Mouse (Mus musculus) embryonic facial prominence, embryonic 10.5 days (tissue): Measurements from ENCODE around the gene Ocrl. TPM values are rescaled to one million over a fixed set of nuclear protein-coding genes. Genes with fewer than 3 reads are reported as not detected.
A peak's percentile ranks its signal among the peaks of the same experiment; 100 is the strongest.

Source experiments
- DNase-seq: peaks from one replicate; pipeline ENCODE4 v3.0.0-alpha.2; 2017; ENCODE audit warnings: low spot score
- H3K27ac ChIP-seq: fragments of 300-500 bp; sonication (generic); replicated peaks from 2 replicates; pipeline ENCODE4 v1.5.1; 2016; ENCODE audit warnings: mild to moderate bottlenecking
- H3K27me3 ChIP-seq: fragments of 300-500 bp; sonication (generic); replicated peaks from 2 replicates; pipeline ENCODE4 v1.6.1; 2016; ENCODE audit warnings: low read depth, mild to moderate bottlenecking; ENCODE audit not compliant: poor library complexity, severe bottlenecking
- H3K36me3 ChIP-seq: fragments of 300-500 bp; sonication (generic); replicated peaks from 2 replicates; pipeline ENCODE4 v1.6.1; 2016; ENCODE audit warnings: mild to moderate bottlenecking, moderate library complexity
- H3K4me1 ChIP-seq: fragments of 300-500 bp; sonication (generic); 2 replicates; pipeline ENCODE4 v1.6.1; 2016
- H3K4me3 ChIP-seq: fragments of 300-500 bp; sonication (generic); 2 replicates; pipeline ENCODE4 v1.5.1; 2016; ENCODE audit warnings: mild to moderate bottlenecking, moderate library complexity
- H3K9me3 ChIP-seq: fragments of 300-500 bp; sonication (generic); 2 replicates; pipeline ENCODE4 v1.6.1; 2016; ENCODE audit warnings: mild to moderate bottlenecking
- WGBS: fragments of 180-500 bp; shearing (Covaris S2); methylation state at CpG from one replicate; pipeline ENCODE4 v1.1.7; 2016; 5-methylcytosine and 5-hydroxymethylcytosine counted together
- polyA plus RNA-seq: library from polyadenylated mRNA; unstranded; fragments of >200 nt; fragmentation: Nextera tagmentation; extraction: Ambion mirVana; gene quantifications from 2 replicates; pipeline ENCODE4 v1.2.1, GENCODE M21; 2016

The Ocrl gene
- 17.1 and 17.5 TPM in 2 replicates for polyA plus RNA-seq

DNA sequence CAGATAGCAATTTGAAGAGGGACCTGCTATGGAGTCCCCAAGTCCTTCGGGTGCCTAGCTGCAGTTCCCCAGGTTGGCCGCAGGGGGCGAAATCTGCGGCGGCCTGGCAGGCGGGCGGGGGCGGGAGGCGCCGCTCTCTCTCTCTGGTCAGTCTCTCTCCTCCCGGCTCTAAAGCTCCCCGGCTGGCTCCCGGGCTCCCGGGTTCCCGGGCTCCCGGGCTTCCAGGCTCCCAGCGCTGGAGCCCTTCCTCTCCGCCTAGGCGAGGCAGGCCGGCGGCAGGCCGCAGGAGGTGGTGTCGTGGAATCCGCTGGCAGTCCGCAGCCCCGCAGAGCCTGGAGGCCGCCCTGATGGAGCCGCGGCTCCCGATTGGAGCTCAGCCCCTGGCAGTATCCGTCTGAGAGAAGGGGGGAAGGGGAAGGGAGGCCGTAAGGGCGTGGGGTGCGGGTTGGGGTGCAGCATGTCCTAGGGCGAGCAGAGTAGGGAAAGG, at the start of gene Ocrl:
Gene Ocrl (plus strand): TSS at position 82 of the 487 bp plus-strand sequence.
- Histone ChIP-seq H3K27me3 (no peaks in the 10 kb centered on the region), H3K9me3 (no peaks in the 10 kb centered on the region), H3K4me1 (0 out of 2 replicates have a peak, but pooled peaks cover 5% of the 10 kb centered on the region), H3K4me3 (peak within 1 kb of the TSS; percentile 74), H3K36me3 (no peaks in the 10 kb centered on the region), H3K27ac (peak within 1 kb of the TSS; percentile 94)
- peak; percentile 81 for DNase-seq
- WGBS = 16% methylated on average over 35 of the region's 35 CpGs

DNA sequence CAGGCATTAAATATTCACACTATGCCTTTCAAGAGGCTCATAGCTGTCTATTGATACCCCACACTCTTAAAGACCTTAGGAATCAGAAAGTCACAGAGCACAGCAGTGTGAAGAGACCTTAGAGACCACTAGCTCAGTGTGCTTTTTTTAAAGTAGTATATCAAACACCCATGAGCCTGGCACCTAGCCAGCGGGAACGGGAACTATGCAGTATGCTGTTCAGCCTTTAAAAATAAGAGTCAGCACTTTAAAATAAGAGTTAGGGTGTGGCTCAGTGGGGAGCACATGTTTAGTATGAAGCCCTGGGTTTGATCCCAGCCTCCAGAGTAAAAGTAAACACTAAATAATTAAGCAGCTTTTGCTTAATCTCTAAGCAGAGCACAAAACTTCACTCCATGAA, 32.1 kb upstream of the Ocrl start:
- DNase-seq = no peak
- no peaks in the 10 kb centered on the region for H3K36me3 ChIP-seq
- H3K27ac ChIP-seq = no peak overlapping the region
- no peak overlapping the region for H3K4me3 ChIP-seq
- H3K27me3 ChIP-seq = no peaks in the 10 kb centered on the region
- 83% methylated on average over 2 of the region's 2 CpGs for WGBS
- H3K9me3 ChIP-seq = no peaks in the 10 kb centered on the region
- H3K4me1 ChIP-seq = no peaks in the 10 kb centered on the region

DNA sequence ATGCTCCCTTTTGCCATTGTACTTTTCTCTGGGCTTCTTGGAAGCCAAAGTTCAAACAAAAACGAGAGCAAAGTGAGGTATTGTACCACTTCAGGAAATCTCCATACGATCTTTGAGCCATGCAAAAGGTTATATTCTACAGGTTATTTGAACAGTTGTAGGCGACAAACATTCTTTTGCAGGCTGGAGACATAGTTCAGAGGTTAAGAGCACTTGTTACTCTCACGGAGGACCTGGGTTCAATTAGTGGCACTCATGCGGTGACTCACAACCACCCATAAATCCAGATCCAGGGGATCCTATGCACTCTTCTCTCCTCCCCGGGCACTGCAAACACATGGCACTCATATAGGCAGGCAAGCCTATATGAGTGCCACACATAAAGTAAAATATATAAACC, 29.4 kb upstream of the Ocrl start:
- H3K4me1 ChIP-seq = no peaks in the 10 kb centered on the region
- H3K27ac ChIP-seq = no peak overlapping the region
- H3K36me3 ChIP-seq = no peaks in the 10 kb centered on the region
- 69% methylated on average over 6 of the region's 6 CpGs for WGBS
- DNase-seq = no peak
- no peak overlapping the region for H3K4me3 ChIP-seq
- no peaks in the 10 kb centered on the region for H3K9me3 ChIP-seq
- H3K27me3 ChIP-seq = no peaks in the 10 kb centered on the region

DNA sequence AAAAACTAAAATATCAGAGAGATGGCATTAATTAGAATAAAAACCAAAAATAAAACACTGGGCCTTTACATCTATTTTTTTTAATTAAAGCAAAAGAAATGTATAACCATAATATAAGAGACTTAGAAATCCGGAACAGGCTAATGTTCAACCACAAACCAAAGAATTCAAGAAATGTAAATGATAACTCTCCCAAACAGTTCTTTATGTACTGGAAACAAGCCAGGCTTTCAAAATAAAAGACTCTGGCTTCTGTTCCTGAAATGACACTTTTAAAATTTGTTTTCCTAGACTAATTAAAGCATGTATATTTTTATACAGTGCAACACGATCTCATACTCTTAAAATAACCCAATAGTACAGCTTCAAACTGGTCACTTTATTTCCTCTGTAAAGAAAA, 24.8 kb upstream of the Ocrl start:
- H3K4me1 ChIP-seq = peaks cover 3% of the 10 kb centered on the region
- no peak for DNase-seq
- H3K27me3 ChIP-seq = 0 out of 2 replicates have a peak, but pooled peaks cover 5% of the 10 kb centered on the region
- no peaks in the 10 kb centered on the region for H3K36me3 ChIP-seq
- H3K9me3 ChIP-seq = no peaks in the 10 kb centered on the region
- 83% methylated on average over 2 of the region's 2 CpGs for WGBS
- no peak overlapping the region for H3K27ac ChIP-seq
- no peak overlapping the region for H3K4me3 ChIP-seq

DNA sequence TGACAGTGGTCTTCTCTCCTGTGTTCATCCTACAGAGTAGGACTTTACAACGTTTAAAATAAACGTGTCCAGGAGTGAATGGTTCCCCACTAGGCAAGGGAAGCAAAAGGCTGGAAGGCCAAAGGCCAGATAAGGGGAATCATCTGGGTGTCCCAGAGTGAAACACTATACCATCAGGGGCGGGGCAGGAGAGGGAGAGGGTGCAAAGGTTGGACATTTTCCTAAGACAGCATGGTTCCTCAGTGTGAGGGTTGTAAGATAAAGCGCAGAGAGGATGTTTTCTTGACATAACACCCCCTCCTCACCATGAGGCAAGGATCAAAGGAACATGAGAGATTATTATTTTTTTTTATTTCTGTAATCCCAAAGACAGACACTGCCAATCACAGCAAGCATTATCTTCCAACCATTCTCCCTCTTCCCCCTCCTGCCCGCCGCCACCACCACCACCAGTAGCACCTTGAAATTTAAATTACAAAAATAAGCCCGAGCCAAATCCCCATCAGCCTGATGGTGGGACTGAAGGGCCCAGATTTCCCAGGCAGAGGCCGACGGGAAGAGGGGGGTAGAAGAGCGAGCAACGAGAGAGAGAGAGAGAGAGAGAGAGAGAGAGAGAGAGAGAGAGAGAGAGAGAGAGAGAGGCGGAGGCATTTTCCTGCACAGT, 20.8 kb upstream of the Ocrl start:
- peak overlapping the region; percentile 68 for H3K4me3 ChIP-seq
- H3K4me1 ChIP-seq = peaks cover 3% of the 10 kb centered on the region
- H3K9me3 ChIP-seq = no peaks in the 10 kb centered on the region
- peak; percentile 8 for DNase-seq
- no peaks in the 10 kb centered on the region for H3K36me3 ChIP-seq
- 0 out of 2 replicates have a peak, but pooled peaks cover 5% of the 10 kb centered on the region for H3K27me3 ChIP-seq
- WGBS = 11% methylated on average over 11 of the region's 12 CpGs
- peak overlapping the region; percentile 81 for H3K27ac ChIP-seq

DNA sequence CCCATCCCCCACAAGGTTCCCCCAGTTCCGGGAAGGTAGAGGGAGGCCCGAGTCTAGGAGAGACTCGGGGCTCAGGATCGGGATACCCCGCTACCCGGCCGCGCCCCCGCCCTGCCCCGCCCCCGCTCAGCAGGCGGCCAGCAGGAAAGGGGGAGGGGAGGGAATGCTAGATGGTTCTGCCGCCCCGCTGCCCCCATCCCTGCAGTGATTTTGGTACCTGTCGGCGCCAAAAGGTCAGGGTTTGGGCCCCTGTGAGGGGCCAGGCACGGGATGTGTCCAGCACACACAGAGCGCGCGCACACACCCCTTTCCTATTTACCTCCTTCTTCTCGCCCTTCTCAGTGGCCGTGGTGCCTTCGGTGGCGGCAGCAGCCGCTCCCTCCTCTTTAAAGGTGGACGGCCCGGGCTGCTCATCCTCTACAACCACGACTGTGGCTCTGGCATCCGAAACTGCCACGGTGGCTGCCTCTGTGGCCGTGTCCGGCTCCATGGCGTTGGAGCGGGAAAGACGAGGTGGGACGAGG, 20.2 kb upstream of the Ocrl start:
- 0 out of 2 replicates have a peak, but pooled peaks cover 5% of the 10 kb centered on the region for H3K27me3 ChIP-seq
- H3K4me3 ChIP-seq = peak overlapping the region; percentile 68
- DNase-seq = peak; percentile 46
- H3K4me1 ChIP-seq = peaks cover 3% of the 10 kb centered on the region
- H3K36me3 ChIP-seq = no peaks in the 10 kb centered on the region
- peak overlapping the region; percentile 81 for H3K27ac ChIP-seq
- 20% methylated on average over 31 of the region's 36 CpGs for WGBS
- no peaks in the 10 kb centered on the region for H3K9me3 ChIP-seq

DNA sequence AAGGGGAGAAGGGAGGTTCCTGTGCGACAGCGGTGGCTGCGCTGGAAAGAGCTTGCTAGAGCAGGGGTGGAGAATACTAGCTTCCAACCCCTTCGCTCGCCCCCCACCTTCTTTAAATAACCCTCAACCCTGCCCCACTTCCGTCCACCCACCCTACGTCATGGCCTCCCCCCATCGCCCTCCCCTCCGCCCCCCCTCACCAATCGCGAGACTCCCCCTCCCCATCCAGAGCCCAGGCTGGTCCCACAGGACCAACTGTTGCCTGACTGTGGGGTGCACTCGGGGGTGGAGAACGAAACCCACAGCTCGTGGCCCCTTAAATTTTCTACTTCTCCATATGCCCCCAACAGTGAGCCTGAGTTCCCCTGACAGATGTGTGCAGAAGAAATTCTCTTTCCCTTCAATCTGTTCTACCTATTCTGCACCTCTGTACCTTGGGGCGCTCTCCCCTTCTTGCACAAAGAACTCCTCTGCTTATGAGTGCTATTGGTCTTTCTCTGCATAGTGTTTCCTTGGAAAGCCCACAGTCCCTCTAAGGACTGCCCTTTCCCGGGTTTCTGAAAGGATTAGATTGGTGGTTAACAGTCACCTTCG, 19.7 kb upstream of the Ocrl start, which contains the start of gene Smarca1:
Gene Smarca1 (minus strand): TSS at position 544 of the 594 bp plus-strand sequence.
- peak; percentile 32 for DNase-seq
- Histone ChIP-seq H3K27ac (peak within 1 kb of the TSS; percentile 81), H3K36me3 (no peaks in the 10 kb centered on the region), H3K4me3 (peak within 1 kb of the TSS; percentile 68), H3K4me1 (peaks cover 3% of the 10 kb centered on the region), H3K9me3 (no peaks in the 10 kb centered on the region), H3K27me3 (0 out of 2 replicates have a peak, but pooled peaks cover 5% of the 10 kb centered on the region)
- WGBS = 16% methylated on average over 17 of the region's 17 CpGs

DNA sequence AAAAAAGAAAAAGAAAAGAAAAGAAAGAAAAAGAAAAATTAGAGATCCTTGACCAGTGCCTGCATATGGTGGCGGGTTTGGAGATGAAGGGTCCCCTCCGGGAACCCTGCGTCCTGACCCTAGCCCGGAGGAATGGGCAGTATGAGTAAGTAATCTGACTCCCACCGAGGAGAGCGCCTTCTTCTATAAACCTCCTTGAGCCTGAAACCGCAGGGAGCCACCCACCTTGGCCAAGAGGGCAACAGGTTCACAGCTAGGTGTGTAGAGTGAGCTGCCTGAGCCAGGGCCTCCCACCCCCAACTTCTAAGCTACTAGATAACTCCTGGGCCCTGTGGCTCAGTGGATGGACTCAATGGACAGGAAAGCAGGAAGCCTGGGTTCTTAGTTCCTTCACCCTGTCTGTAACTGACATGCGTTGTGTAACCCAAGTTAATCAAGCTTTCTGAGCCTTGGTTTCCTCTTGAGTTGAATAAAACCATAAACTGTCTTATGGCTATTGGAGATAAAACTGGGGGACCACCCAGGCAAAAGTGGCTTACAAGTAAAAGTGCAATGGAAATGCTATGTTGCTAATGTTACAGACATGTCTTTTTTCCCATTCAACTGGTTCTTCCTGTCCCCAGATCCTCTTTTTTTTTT, 836 bp downstream of the Ocrl start:
- H3K36me3 ChIP-seq = no peaks in the 10 kb centered on the region; the same call in 1 of the 2 replicates
- H3K4me1 ChIP-seq = 0 out of 2 replicates have a peak, but pooled peaks cover 5% of the 10 kb centered on the region
- H3K4me3 ChIP-seq = peak overlapping the region; percentile 74
- H3K9me3 ChIP-seq = no peaks in the 10 kb centered on the region
- no peaks in the 10 kb centered on the region for H3K27me3 ChIP-seq
- WGBS = 21% methylated on average over 8 of the region's 8 CpGs
- peak; percentile 14 for DNase-seq
- H3K27ac ChIP-seq = 0 out of 2 replicates have a peak overlapping the region, but pooled peaks have one; percentile 94

DNA sequence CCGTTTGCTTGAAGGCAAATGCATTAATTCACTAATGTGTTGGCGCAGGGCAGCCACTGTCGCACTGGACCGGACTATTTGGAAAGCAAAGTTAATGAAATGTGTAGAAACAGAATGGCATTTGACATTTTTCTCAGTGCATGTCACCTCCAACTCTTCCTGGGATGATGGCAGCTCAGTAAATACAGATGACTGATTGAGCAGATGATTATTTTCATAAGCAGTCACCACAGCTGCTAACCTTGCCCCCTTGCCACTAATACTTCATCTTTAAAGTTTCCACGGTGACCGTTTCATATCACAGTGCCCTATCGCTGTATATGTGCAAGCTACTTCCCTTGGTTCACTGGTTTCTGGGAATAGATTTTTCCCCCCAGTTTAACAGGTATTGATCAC, 1.4 kb downstream of the Ocrl start:
- Histone ChIP-seq H3K36me3 (no peaks in the 10 kb centered on the region; the same call in 1 of the 2 replicates), H3K27me3 (no peaks in the 10 kb centered on the region), H3K27ac (no peak overlapping the region), H3K9me3 (no peaks in the 10 kb centered on the region), H3K4me1 (0 out of 2 replicates have a peak, but pooled peaks cover 5% of the 10 kb centered on the region), H3K4me3 (no peak overlapping the region)
- no peak for DNase-seq
- 85% methylated on average over 7 of the region's 7 CpGs for WGBS

DNA sequence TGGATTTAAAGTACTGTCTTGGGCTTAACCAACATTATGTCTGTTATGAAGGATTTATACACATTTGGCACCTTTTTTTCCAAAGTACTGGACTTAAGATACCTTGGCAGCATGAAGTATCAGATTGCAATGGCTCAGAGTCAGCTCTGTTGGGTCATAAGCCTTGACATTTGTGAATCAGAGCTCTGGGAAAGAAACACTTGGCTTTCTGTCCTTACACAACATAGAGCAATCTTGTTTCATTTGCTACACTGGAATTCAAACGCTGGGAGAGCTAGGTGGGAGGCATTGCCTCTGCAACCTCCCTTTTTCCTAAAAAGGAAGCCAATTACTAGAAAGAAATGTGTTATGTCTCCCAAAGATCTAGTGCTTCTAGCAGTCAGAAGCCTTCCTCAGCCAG, 4.6 kb downstream of the Ocrl start:
- H3K4me1 ChIP-seq = 0 out of 2 replicates have a peak, but pooled peaks cover 5% of the 10 kb centered on the region
- H3K9me3 ChIP-seq = no peaks in the 10 kb centered on the region
- H3K4me3 ChIP-seq = no peak overlapping the region
- no peaks in the 10 kb centered on the region for H3K27me3 ChIP-seq
- no peaks in the 10 kb centered on the region; the same call in 1 of the 2 replicates for H3K36me3 ChIP-seq
- no peak for DNase-seq
- 77% methylated on average over 1 of the region's 1 CpGs for WGBS
- no peak overlapping the region for H3K27ac ChIP-seq

DNA sequence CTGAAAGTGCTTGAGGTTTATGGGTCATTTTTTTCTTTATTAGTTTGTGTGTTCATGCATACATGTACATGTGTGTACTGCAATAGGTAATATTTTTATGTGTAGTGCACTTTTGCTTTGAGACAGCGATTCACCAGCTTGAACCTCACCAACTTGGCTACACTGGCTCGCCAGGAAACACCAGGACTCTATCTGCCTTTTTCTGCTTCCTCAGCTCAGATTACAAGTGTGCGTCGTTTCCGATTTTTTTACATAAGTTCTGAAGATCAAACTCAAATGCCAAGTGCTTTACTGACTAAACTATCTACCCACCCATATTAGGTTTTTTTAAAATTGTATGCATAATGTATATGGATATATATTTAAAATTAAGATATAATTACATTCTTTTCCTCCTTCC, 8.4 kb downstream of the Ocrl start:
- Histone ChIP-seq H3K4me3 (no peak overlapping the region), H3K4me1 (no peaks in the 10 kb centered on the region), H3K27ac (no peak overlapping the region), H3K27me3 (no peaks in the 10 kb centered on the region), H3K9me3 (no peaks in the 10 kb centered on the region), H3K36me3 (no peaks in the 10 kb centered on the region; the same call in 1 of the 2 replicates)
- WGBS = 83% methylated on average over 5 of the region's 5 CpGs
- DNase-seq = no peak

DNA sequence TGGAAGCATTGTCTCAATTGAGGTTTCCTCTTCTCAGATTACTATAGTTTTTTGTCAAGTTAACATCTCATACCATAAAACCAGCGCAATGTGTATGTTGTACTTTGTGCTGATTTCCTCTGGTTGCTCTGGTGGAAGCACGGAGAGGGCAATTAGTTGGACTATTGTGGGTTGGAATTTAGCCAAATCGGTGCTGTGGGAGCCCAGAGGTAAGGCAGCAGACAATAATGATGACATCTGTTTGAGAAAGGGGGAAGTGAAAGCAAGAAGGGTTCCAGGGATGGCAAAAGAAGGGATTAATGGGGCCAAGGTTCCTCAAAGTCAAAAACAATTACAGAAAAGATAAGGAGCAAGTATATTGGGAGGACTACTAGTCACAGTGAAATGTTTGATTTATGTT, 15.8 kb downstream of the Ocrl start:
- no peaks in the 10 kb centered on the region for H3K9me3 ChIP-seq
- H3K27me3 ChIP-seq = no peaks in the 10 kb centered on the region
- WGBS = 81% methylated on average over 3 of the region's 3 CpGs
- DNase-seq = no peak
- no peak overlapping the region for H3K27ac ChIP-seq
- H3K4me3 ChIP-seq = no peak overlapping the region
- H3K36me3 ChIP-seq = peaks cover 40% of the 10 kb centered on the region
- no peaks in the 10 kb centered on the region for H3K4me1 ChIP-seq
